Mouse (Mus musculus) heart, embryonic 12.5 days (tissue): ENCODE data around the gene Tcf7l1. TPM values are rescaled to one million over a fixed set of nuclear protein-coding genes. Genes with fewer than 3 reads are reported as not detected.

Source experiments
- ATAC-seq: fragments of 200-750 bp; cut with Nextera tagmentation; 2 replicates; pipeline ENCODE4 v1.8.0; 2017; ENCODE audit warnings: moderate TSS enrichment, moderate library complexity; ENCODE audit not compliant: insufficient number of reproducible peaks, low FRiP score
- H3K27ac ChIP-seq: fragments of 300-500 bp; sonication (generic); 2 replicates; pipeline ENCODE4 v1.5.1; 2016; ENCODE audit warnings: mild to moderate bottlenecking, moderate library complexity; ENCODE audit not compliant: poor library complexity, severe bottlenecking
- H3K27me3 ChIP-seq: fragments of 300-500 bp; sonication (generic); replicated peaks from 2 replicates; pipeline ENCODE4 v1.6.1; 2016; ENCODE audit warnings: mild to moderate bottlenecking, moderate library complexity
- H3K36me3 ChIP-seq: fragments of 300-500 bp; sonication (generic); 2 replicates; pipeline ENCODE4 v1.6.1; 2016; ENCODE audit warnings: mild to moderate bottlenecking, moderate library complexity
- H3K4me1 ChIP-seq: fragments of 300-500 bp; sonication (generic); replicated peaks from 2 replicates; pipeline ENCODE4 v1.6.1; 2016; ENCODE audit warnings: mild to moderate bottlenecking
- H3K4me2 ChIP-seq: fragments of 300-500 bp; sonication (generic); 2 replicates; pipeline ENCODE4 v1.6.1; 2016; ENCODE audit warnings: mild to moderate bottlenecking, moderate library complexity
- H3K4me3 ChIP-seq: fragments of 300-500 bp; sonication (generic); 2 replicates; pipeline ENCODE4 v1.5.1; 2016; ENCODE audit warnings: mild to moderate bottlenecking
- H3K9ac ChIP-seq: fragments of 300-500 bp; sonication (generic); 2 replicates; pipeline ENCODE4 v1.6.1; 2016; ENCODE audit warnings: mild to moderate bottlenecking, moderate library complexity
- H3K9me3 ChIP-seq: fragments of 300-500 bp; sonication (generic); replicated peaks from 2 replicates; pipeline ENCODE4 v1.6.1; 2016; ENCODE audit warnings: mild to moderate bottlenecking, moderate library complexity
- WGBS: fragments of 180-500 bp; shearing (Covaris S2); methylation state at CpG from one replicate; pipeline ENCODE4 v1.1.7; 2016; 5-methylcytosine and 5-hydroxymethylcytosine counted together
- polyA plus RNA-seq: library from polyadenylated mRNA; unstranded; fragments of >200 nt; fragmentation: Nextera tagmentation; extraction: Ambion mirVana; gene quantifications from 2 replicates; pipeline ENCODE4 v1.2.1, GENCODE M21; 2016

The Tcf7l1 gene
- polyA plus RNA-seq, 1 experiment from 2014 or later, result 18.5 TPM

GRCm38 (mm10) chr6:72680936-72681335 is 108.1 kb downstream of the Tcf7l1 start:
- Histone ChIP-seq H3K4me2 (no peak overlapping the region), H3K4me1 (peaks cover 58% of the 10 kb centered on the region), H3K9ac (no peak overlapping the region), H3K27ac (no peak overlapping the region), H3K27me3 (no peaks in the 10 kb centered on the region), H3K36me3 (no peaks in the 10 kb centered on the region), H3K9me3 (no peaks in the 10 kb centered on the region), H3K4me3 (no peak overlapping the region)
- ATAC-seq, result no peak
- WGBS, result 70% methylated on average over 9 of the region's 9 CpGs

GRCm38 (mm10) chr6:72678631-72679030 is 110.4 kb downstream of the Tcf7l1 start:
- H3K9me3 ChIP-seq, result no peaks in the 10 kb centered on the region
- H3K4me3 ChIP-seq, result no peak overlapping the region
- no peaks in the 10 kb centered on the region for H3K27me3 ChIP-seq
- 50% methylated on average over 9 of the region's 9 CpGs for WGBS
- H3K36me3 ChIP-seq, result no peaks in the 10 kb centered on the region
- no peak overlapping the region for H3K4me2 ChIP-seq
- H3K9ac ChIP-seq, result no peak overlapping the region
- peak overlapping the region; percentile 75; the same call in 1 of the 2 replicates for H3K27ac ChIP-seq
- no peak for ATAC-seq
- H3K4me1 ChIP-seq, result peaks cover 44% of the 10 kb centered on the region

DNA sequence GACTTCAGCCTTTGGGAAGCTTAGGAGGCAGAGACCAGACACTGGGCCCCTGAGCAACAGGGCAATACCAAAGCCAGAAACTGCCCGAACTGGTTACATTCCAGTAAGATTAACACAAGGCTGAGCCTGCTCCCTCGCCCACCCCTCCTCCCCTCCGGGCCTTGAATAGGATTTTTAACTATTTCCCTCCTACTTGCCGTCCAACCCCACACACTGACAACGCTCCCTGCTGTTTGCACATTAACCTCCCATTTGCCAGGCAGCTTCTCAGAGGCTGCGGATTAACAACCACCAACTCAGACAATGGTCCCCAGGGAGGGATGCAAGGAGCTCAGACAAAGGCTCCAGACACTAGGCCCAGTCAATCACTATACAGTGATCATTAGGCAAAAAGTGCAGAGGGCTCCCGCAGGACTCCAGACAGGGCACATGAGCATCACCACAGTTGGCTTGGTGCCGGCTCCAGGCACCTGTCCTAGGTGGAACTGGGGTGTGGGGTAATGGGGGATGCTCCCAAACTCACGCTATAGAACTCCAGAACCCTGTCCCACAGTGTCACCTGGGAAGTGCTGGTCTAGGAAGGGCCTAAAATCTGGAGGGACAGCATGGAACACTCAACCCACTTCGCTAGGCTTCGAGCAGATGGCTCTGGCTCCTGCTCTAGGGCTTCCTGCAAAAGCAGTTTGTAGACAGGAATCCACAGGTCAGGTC is 111.4 kb downstream of the Tcf7l1 start:
- H3K9ac ChIP-seq, result peak overlapping the region; percentile 33; the same call in 1 of the 2 replicates
- H3K27me3 ChIP-seq, result 0 out of 2 replicates have a peak, but pooled peaks cover 1% of the 10 kb centered on the region
- H3K9me3 ChIP-seq, result no peaks in the 10 kb centered on the region
- peak overlapping the region; percentile 75 for H3K27ac ChIP-seq
- 0 out of 2 replicates have a peak, but pooled peaks have one; percentile 40 for ATAC-seq
- H3K36me3 ChIP-seq, result no peaks in the 10 kb centered on the region
- peak overlapping the region; percentile 60 for H3K4me2 ChIP-seq
- WGBS, result 25% methylated on average over 11 of the region's 11 CpGs
- peaks cover 49% of the 10 kb centered on the region for H3K4me1 ChIP-seq
- H3K4me3 ChIP-seq, result peak overlapping the region; percentile 26

- WGBS, result 17% methylated on average over 10 of the region's 10 CpGs
- Histone ChIP-seq H3K4me2 (peak overlapping the region; percentile 60), H3K27me3 (0 out of 2 replicates have a peak, but pooled peaks cover 3% of the 10 kb centered on the region), H3K4me1 (peaks cover 51% of the 10 kb centered on the region), H3K9ac (peak overlapping the region; percentile 33), H3K4me3 (peak overlapping the region; percentile 26), H3K9me3 (no peaks in the 10 kb centered on the region), H3K27ac (peak overlapping the region; percentile 75), H3K36me3 (no peaks in the 10 kb centered on the region)
- ATAC-seq, result no peak
Observed at GRCm38 (mm10) chr6:72677079-72677478, 112.0 kb downstream of the Tcf7l1 start.

DNA sequence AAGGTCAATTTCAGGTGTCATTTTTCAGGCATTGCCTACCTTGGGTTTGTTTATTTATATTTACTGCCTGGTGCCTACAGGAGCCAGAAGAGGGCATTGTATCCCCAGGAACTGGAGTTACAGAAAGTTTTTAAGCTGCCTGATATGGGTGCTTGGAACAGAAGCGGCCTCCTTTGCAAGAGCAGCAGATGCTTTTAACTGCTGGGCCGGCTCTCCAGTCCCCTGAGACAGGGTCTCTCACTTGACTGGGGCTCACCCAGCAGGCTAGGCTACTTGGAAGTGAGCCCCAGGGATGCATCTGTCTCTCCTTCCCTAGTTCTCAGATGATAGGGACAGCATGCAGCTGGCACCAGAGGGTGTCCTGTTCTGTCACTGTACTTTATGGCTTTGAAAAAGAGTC is 112.7 kb downstream of the Tcf7l1 start:
- no peak for ATAC-seq
- Histone ChIP-seq H3K9ac (no peak overlapping the region), H3K27me3 (0 out of 2 replicates have a peak, but pooled peaks cover 3% of the 10 kb centered on the region), H3K4me3 (no peak overlapping the region), H3K36me3 (no peaks in the 10 kb centered on the region), H3K4me1 (peaks cover 50% of the 10 kb centered on the region), H3K27ac (0 out of 2 replicates have a peak overlapping the region, but pooled peaks have one; percentile 75), H3K4me2 (peak overlapping the region; percentile 60; the same call in 1 of the 2 replicates), H3K9me3 (no peaks in the 10 kb centered on the region)
- WGBS, result 49% methylated on average over 2 of the region's 2 CpGs

- H3K9me3 ChIP-seq, result no peaks in the 10 kb centered on the region
- no peaks in the 10 kb centered on the region for H3K36me3 ChIP-seq
- no peak overlapping the region for H3K4me3 ChIP-seq
- H3K4me1 ChIP-seq, result peaks cover 51% of the 10 kb centered on the region
- no peak overlapping the region for H3K4me2 ChIP-seq
- no peak for ATAC-seq
- no peak overlapping the region for H3K9ac ChIP-seq
- no peak overlapping the region for H3K27ac ChIP-seq
- 0 out of 2 replicates have a peak, but pooled peaks cover 3% of the 10 kb centered on the region for H3K27me3 ChIP-seq
Observed at GRCm38 (mm10) chr6:72673751-72674150, 115.3 kb downstream of the Tcf7l1 start.

DNA sequence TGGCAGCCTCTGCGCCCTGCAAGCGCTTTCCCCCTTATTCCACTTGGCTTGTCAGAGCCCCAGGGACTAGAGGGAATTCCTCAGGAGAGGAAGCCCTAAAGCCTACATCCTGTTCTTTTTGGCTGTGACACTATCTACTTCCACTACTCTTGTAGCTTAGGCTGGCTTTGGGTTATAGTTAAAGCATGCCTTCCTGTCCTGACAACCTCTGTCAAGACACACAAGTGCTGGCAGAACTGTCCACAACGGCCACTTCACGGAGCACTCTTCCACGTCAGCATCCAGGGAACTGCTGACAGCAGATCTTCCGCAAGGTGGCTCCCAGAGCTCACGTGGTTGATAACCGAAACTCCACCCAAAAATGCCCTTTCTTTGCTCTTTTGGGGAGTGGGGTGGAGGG is 117.9 kb downstream of the Tcf7l1 start:
- peak; percentile 75 for ATAC-seq
- peak overlapping the region; percentile 67 for H3K27ac ChIP-seq
- H3K27me3 ChIP-seq, result 0 out of 2 replicates have a peak, but pooled peaks cover 3% of the 10 kb centered on the region
- H3K9me3 ChIP-seq, result no peaks in the 10 kb centered on the region
- H3K4me1 ChIP-seq, result peaks cover 32% of the 10 kb centered on the region
- H3K36me3 ChIP-seq, result no peaks in the 10 kb centered on the region
- peak overlapping the region; percentile 48 for H3K4me2 ChIP-seq
- WGBS, result 12% methylated on average over 8 of the region's 8 CpGs
- no peak overlapping the region for H3K4me3 ChIP-seq
- no peak overlapping the region for H3K9ac ChIP-seq

GRCm38 (mm10) chr6:72667021-72667420 is 122.0 kb downstream of the Tcf7l1 start:
- Histone ChIP-seq H3K9me3 (no peaks in the 10 kb centered on the region), H3K27me3 (no peaks in the 10 kb centered on the region), H3K9ac (no peak overlapping the region), H3K4me1 (peaks cover 54% of the 10 kb centered on the region), H3K36me3 (no peaks in the 10 kb centered on the region), H3K4me3 (no peak overlapping the region), H3K27ac (no peak overlapping the region), H3K4me2 (no peak overlapping the region)
- WGBS, result 70% methylated on average over 4 of the region's 4 CpGs
- no peak for ATAC-seq

GRCm38 (mm10) chr6:72664290-72664689 is 124.8 kb downstream of the Tcf7l1 start:
- Histone ChIP-seq H3K36me3 (no peaks in the 10 kb centered on the region), H3K27me3 (no peaks in the 10 kb centered on the region), H3K4me1 (peaks cover 60% of the 10 kb centered on the region), H3K27ac (peak overlapping the region; percentile 82), H3K9me3 (no peaks in the 10 kb centered on the region), H3K9ac (peak overlapping the region; percentile 3; the same call in 1 of the 2 replicates), H3K4me2 (peak overlapping the region; percentile 40), H3K4me3 (no peak overlapping the region)
- WGBS, result 16% methylated on average over 8 of the region's 8 CpGs
- no peak for ATAC-seq

GRCm38 (mm10) chr6:72663000-72663399 is 126.1 kb downstream of the Tcf7l1 start:
- Histone ChIP-seq H3K9ac (no peak overlapping the region), H3K36me3 (no peaks in the 10 kb centered on the region), H3K27ac (peak overlapping the region; percentile 82), H3K4me3 (no peak overlapping the region), H3K9me3 (no peaks in the 10 kb centered on the region), H3K27me3 (no peaks in the 10 kb centered on the region), H3K4me1 (peaks cover 60% of the 10 kb centered on the region), H3K4me2 (peak overlapping the region; percentile 31)
- WGBS, result 4% methylated on average over 1 of the region's 1 CpGs
- peak; percentile 69 for ATAC-seq

DNA sequence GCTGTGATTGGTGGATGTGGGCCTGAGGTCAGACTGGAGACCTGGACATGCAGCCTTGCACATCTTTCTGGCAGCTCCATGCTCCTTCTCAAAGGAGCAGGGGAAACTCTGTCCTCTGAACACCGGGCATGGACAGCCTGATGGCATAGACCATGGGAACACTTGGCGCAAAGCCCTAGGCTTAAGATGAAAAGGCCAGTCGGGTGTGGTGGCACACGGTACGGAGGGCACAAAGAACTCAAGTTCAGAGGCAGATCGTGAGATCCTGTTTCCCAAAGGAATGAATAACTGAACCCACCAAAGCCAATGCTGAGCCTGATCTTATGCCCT is 128.7 kb downstream of the Tcf7l1 start:
- Histone ChIP-seq H3K9me3 (no peaks in the 10 kb centered on the region), H3K9ac (no peak overlapping the region), H3K4me1 (peaks cover 68% of the 10 kb centered on the region), H3K36me3 (no peaks in the 10 kb centered on the region), H3K27ac (peak overlapping the region; percentile 61), H3K27me3 (no peaks in the 10 kb centered on the region), H3K4me3 (no peak overlapping the region), H3K4me2 (no peak overlapping the region)
- 73% methylated on average over 6 of the region's 6 CpGs for WGBS
- ATAC-seq, result no peak
